Mouse (Mus musculus): ENCODE results near the gene Thoc6. TPM values are rescaled to one million over a fixed set of nuclear protein-coding genes. Genes with fewer than 3 reads are reported as not detected.
A peak's percentile ranks its signal among the peaks of the same experiment; 100 is the strongest.

Thoc6 gene
- polyA plus RNA-seq, 1 experiment from 2014 or later, result 49.6 TPM

DNA sequence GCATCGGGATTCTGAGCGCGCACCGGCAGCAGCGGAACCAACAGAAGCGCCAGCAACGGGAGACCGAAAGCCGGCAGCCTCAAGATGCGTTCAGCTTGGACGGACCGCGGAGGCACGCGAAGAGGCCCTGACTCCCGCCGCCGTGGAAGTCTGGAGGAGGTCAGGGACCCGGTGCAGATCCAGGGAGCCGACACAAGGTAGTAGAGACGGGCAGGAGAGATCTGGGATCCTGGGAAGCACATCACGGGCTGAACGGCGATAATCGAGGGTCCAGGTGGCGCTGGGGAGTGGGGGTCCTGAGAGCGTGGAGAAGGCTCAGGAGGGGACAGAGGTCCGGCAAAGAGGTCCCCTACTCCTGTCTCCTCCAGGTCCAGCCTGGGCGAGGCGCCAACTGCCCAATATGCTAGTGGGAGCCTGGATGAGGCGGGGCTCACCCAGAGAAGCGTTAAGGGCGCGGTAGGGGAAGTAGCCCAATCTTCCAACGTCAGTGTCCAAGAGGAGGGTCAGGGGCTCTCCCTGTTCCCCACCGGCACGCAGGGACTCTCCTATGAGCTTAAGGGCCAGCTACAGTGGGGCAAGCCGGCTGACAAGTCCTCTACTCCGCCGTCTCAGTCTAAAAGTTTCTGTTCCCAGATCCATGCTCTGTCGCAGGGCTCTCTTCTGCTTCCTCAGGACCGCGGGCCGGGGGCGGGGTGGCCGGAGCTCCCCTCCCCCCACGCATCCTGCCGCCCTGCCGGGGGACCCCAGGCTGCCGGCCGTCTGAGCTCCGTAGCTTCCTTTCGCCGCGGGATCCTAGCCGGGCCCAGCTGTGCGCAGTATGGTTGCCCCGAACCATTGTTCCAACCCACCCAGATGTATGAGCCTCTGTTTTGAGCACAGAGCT is 28.8 kb downstream of the Thoc6 start, which contains the start of gene Mmp25:
TSS of gene Mmp25 (minus strand) at position 665 of the 883 bp plus-strand sequence.
- H3K9ac ChIP-seq, result peak within 1 kb of the TSS; percentile 48
- peak; percentile 48 for DNase-seq
- TF ChIP-seq CTCF (IDR thresholded peaks at IDR 0.05; ENCODE audit: low read depth), result no peak
- ATAC-seq (ENCODE audit: insufficient read depth), result peak; percentile 59
- no peaks in the 10 kb centered on the region for H3K9me3 ChIP-seq (ENCODE audit: low read depth, low read length)
- WGBS, result under 1% methylated on average over 55 of the region's 58 CpGs
- H3K4me3 ChIP-seq (ENCODE audit: low read depth, low read length), result peak within 1 kb of the TSS; percentile 48
- peaks cover 19% of the 10 kb centered on the region for H3K27me3 ChIP-seq (ENCODE audit: insufficient read depth, low read length)
- no peaks in the 10 kb centered on the region for H3K36me3 ChIP-seq (ENCODE audit: insufficient read depth)
- peak within 1 kb of the TSS; percentile 87 for H3K4me2 ChIP-seq
- no peak within 1 kb of the TSS for H3K27ac ChIP-seq (ENCODE audit: low read depth)
- no peaks in the 10 kb centered on the region for H3K4me1 ChIP-seq (ENCODE audit: insufficient read depth)

DNA sequence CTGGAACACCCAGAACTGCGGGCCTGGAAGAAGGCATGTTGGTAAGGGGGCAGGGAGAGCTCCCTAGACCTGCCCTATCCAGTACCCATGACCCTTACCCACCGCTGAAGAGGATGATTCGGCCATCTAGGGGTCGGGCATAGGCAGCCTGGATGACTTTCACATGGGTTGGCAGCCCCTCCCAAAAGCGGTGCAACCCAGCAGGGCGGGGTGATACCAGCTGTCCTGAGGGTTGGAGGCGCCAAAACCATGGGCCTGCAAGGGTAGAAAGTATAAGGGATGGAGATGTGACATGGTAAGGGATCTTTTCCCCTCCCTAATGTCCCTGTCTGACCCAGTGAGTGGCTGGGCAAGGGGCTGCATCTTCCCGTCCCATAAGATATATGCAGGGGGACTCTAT is 42.4 kb downstream of the Thoc6 start:
- H3K36me3 ChIP-seq (ENCODE audit: insufficient read depth), result no peaks in the 10 kb centered on the region
- H3K4me2 ChIP-seq, result no peak overlapping the region
- DNase-seq, result no peak
- no peak overlapping the region for H3K4me3 ChIP-seq (ENCODE audit: low read depth, low read length)
- no peak for TF ChIP-seq CTCF (IDR thresholded peaks at IDR 0.05; ENCODE audit: low read depth)
- no peaks in the 10 kb centered on the region for H3K9me3 ChIP-seq (ENCODE audit: low read depth, low read length)
- ATAC-seq (ENCODE audit: insufficient read depth), result no peak
- no peaks in the 10 kb centered on the region for H3K4me1 ChIP-seq (ENCODE audit: insufficient read depth)
- H3K9ac ChIP-seq, result no peak overlapping the region
- no peaks in the 10 kb centered on the region for H3K27me3 ChIP-seq (ENCODE audit: insufficient read depth, low read length)
- no peak overlapping the region for H3K27ac ChIP-seq (ENCODE audit: low read depth)
- WGBS, result 74% methylated on average over 8 of the region's 8 CpGs

DNA sequence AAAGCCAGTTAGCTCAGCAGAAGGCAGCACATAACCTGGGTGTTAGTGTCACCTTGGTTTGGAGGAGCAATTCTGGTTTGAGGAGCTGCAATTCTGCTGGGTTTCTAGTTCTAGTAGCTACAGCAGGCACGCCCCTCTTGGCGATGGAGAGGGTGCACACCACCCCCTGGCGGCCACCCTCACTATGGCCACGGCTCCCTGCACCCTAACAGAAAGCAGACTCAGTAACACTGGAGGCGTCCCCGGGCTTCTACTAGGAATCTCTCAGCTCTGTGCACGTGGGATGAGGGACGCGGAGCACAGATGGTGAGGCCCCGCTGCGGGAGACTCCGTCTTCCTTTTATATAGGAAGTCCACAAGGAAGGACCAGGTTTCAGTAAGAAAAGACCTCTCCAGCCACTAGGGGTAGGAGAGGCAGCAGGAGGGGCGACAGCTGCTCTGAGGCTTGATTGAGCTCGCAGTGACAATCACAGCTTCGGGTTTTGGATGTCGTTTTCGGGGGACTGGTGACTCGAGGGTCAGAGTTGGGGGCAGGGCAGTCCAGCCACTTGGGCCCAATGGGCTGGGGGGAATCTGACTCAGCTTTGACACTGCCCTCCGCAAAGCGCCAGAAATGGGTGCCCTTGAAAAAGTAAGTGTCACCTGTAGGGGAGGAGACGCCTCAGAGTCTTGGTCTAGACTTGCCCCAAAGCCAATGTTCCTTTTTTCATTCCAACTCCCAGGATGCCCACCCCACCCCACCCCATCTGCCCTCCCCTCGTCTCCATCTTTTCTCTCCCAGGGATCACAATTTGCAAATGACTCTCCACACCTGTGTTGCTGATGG is 43.3 kb downstream of the Thoc6 start:
- H3K4me2 ChIP-seq, result peak overlapping the region; percentile 41
- no peak overlapping the region for H3K9ac ChIP-seq
- H3K36me3 ChIP-seq (ENCODE audit: insufficient read depth), result no peaks in the 10 kb centered on the region
- no peaks in the 10 kb centered on the region for H3K27me3 ChIP-seq (ENCODE audit: insufficient read depth, low read length)
- DNase-seq (peak; percentile 87), ATAC-seq (ENCODE audit: insufficient read depth) (peak; percentile 93)
- peak; percentile 91 for TF ChIP-seq CTCF (IDR thresholded peaks at IDR 0.05; ENCODE audit: low read depth)
- H3K27ac ChIP-seq (ENCODE audit: low read depth), result no peak overlapping the region
- H3K9me3 ChIP-seq (ENCODE audit: low read depth, low read length), result no peaks in the 10 kb centered on the region
- no peaks in the 10 kb centered on the region for H3K4me1 ChIP-seq (ENCODE audit: insufficient read depth)
- 16% methylated on average over 22 of the region's 22 CpGs for WGBS
- H3K4me3 ChIP-seq (ENCODE audit: low read depth, low read length), result no peak overlapping the region

DNA sequence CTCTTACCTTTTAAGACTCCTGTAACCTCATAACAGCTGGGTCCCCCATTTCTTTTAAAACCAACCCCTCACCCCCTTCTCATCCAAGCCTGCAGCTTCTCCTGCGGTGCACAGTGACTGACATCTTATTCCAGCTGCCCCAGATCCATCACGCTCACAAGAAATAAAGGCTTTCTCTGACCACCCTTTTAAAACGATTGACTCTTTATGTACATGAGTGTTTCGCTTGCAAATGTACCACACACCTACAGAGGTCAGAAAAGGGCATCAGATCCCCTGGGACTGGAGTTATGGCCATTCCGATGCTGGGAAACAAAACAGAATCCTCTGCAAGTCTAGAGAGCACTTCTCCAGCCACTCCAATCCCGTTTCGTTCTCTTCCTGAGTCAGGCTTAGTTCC is 45.9 kb downstream of the Thoc6 start:
- Histone ChIP-seq H3K9me3 (ENCODE audit: low read depth, low read length) (no peaks in the 10 kb centered on the region), H3K4me1 (ENCODE audit: insufficient read depth) (no peaks in the 10 kb centered on the region), H3K36me3 (ENCODE audit: insufficient read depth) (no peaks in the 10 kb centered on the region), H3K4me3 (ENCODE audit: low read depth, low read length) (no peak overlapping the region), H3K27me3 (ENCODE audit: insufficient read depth, low read length) (no peaks in the 10 kb centered on the region), H3K9ac (no peak overlapping the region), H3K27ac (ENCODE audit: low read depth) (no peak overlapping the region), H3K4me2 (no peak overlapping the region)
- ATAC-seq (ENCODE audit: insufficient read depth) (no peak), DNase-seq (no peak)
- 15% methylated on average over 7 of the region's 7 CpGs for WGBS
- TF ChIP-seq CTCF (IDR thresholded peaks at IDR 0.05; ENCODE audit: low read depth), result no peak

DNA sequence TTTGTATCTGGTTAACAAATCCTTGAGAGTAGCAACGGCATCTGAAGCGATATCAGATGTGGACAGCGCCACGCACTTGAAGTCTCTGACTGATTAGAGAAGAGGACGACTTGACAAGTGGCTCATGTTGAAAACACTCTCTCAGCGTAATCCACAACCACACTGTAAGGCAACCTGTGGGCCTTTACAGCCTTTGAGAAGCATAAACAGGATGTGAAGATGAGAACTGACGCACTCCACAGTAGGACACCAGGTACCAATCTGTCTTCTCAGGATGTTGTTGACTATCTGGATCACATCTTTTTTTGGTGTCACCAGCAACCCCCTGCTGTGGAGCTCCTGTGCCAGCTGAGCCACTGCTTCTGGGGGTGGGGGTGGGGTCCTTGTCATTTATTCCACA is 53.3 kb downstream of the Thoc6 start:
- ATAC-seq (ENCODE audit: insufficient read depth) (no peak), DNase-seq (no peak)
- no peak overlapping the region for H3K27ac ChIP-seq (ENCODE audit: low read depth)
- no peak overlapping the region for H3K4me2 ChIP-seq
- no peak for TF ChIP-seq CTCF (IDR thresholded peaks at IDR 0.05; ENCODE audit: low read depth)
- H3K4me1 ChIP-seq (ENCODE audit: insufficient read depth), result no peaks in the 10 kb centered on the region
- 0 out of 2 replicates have a peak, but pooled peaks cover 12% of the 10 kb centered on the region for H3K27me3 ChIP-seq (ENCODE audit: insufficient read depth, low read length)
- WGBS, result 51% methylated on average over 7 of the region's 7 CpGs
- H3K9me3 ChIP-seq (ENCODE audit: low read depth, low read length), result no peaks in the 10 kb centered on the region
- H3K4me3 ChIP-seq (ENCODE audit: low read depth, low read length), result no peak overlapping the region
- no peaks in the 10 kb centered on the region for H3K36me3 ChIP-seq (ENCODE audit: insufficient read depth)
- no peak overlapping the region for H3K9ac ChIP-seq

Other genes starting within 250 kb of the Thoc6 start
- not detected in 2 replicates for gene Vmn2r117, start 194.2 kb downstream of the Thoc6 start, polyA plus RNA-seq (2014; fragmentation: Nextera tagmentation; extraction: Ambion mirVana)
- 21.8 and 24.7 TPM in 2 replicates for gene Zfp213, start 109.6 kb downstream of the Thoc6 start, polyA plus RNA-seq (2014; fragmentation: Nextera tagmentation; extraction: Ambion mirVana)
- 12.3 and 15.6 TPM in 2 replicates for gene Zfp13, start 74.4 kb downstream of the Thoc6 start, polyA plus RNA-seq (2014; fragmentation: Nextera tagmentation; extraction: Ambion mirVana)
- 0.53 and 0.74 TPM in 2 replicates for gene Zscan10, start 73.0 kb downstream of the Thoc6 start, polyA plus RNA-seq (2014; fragmentation: Nextera tagmentation; extraction: Ambion mirVana)
- gene Mmp25, start 28.6 kb downstream of the Thoc6 start, polyA plus RNA-seq (2014; fragmentation: Nextera tagmentation; extraction: Ambion mirVana), result 0.31 and 0.86 TPM in 2 replicates
- 1.3 and 1.9 TPM in 2 replicates for gene Bicdl2, start 13.4 kb downstream of the Thoc6 start, polyA plus RNA-seq (2014; fragmentation: Nextera tagmentation; extraction: Ambion mirVana)
- 63.8 and 71.1 TPM in 2 replicates for gene Hcfc1r1, start 286 bp downstream of the Thoc6 start, polyA plus RNA-seq (2014; fragmentation: Nextera tagmentation; extraction: Ambion mirVana)
- gene Tnfrsf12a, start 3.6 kb upstream of the Thoc6 start, polyA plus RNA-seq (2014; fragmentation: Nextera tagmentation; extraction: Ambion mirVana), result 21.6 and 24.0 TPM in 2 replicates
- gene Cldn6, start 5.4 kb upstream of the Thoc6 start, polyA plus RNA-seq (2014; fragmentation: Nextera tagmentation; extraction: Ambion mirVana), result 207 and 219 TPM in 2 replicates
- 5.1 and 6.2 TPM in 2 replicates for gene Cldn9, start 10.1 kb upstream of the Thoc6 start, polyA plus RNA-seq (2014; fragmentation: Nextera tagmentation; extraction: Ambion mirVana)
- gene 1520401A03Rik, start 48.9 kb upstream of the Thoc6 start, polyA plus RNA-seq (2014; fragmentation: Nextera tagmentation; extraction: Ambion mirVana), result 0.17 TPM in 1 of 2 replicates, not detected in the other
- 68.4 and 79.0 TPM in 2 replicates for gene Pkmyt1, start 52.5 kb upstream of the Thoc6 start, polyA plus RNA-seq (2014; fragmentation: Nextera tagmentation; extraction: Ambion mirVana)
- 35.8 TPM in 2 replicates for gene Paqr4, start 67.0 kb upstream of the Thoc6 start, polyA plus RNA-seq (2014; fragmentation: Nextera tagmentation; extraction: Ambion mirVana)
- not detected in 2 replicates for gene Kremen2, start 72.0 kb upstream of the Thoc6 start, polyA plus RNA-seq (2014; fragmentation: Nextera tagmentation; extraction: Ambion mirVana)
- 64.9 and 73.4 TPM in 2 replicates for gene Flywch1, start 97.7 kb upstream of the Thoc6 start, polyA plus RNA-seq (2014; fragmentation: Nextera tagmentation; extraction: Ambion mirVana)
- gene Flywch2, start 112.2 kb upstream of the Thoc6 start, polyA plus RNA-seq (2014; fragmentation: Nextera tagmentation; extraction: Ambion mirVana), result 28.4 and 29.3 TPM in 2 replicates
- gene Srrm2, start 116.7 kb upstream of the Thoc6 start, polyA plus RNA-seq (2014; fragmentation: Nextera tagmentation; extraction: Ambion mirVana), result 429 and 491 TPM in 2 replicates
- gene Elob, start 155.3 kb upstream of the Thoc6 start, polyA plus RNA-seq (2014; fragmentation: Nextera tagmentation; extraction: Ambion mirVana), result 1,057 and 1,075 TPM in 2 replicates
- not detected in 2 replicates for gene Prss33, start 162.2 kb upstream of the Thoc6 start, polyA plus RNA-seq (2014; fragmentation: Nextera tagmentation; extraction: Ambion mirVana)
- not detected in 2 replicates for gene Prss32, start 170.0 kb upstream of the Thoc6 start, polyA plus RNA-seq (2014; fragmentation: Nextera tagmentation; extraction: Ambion mirVana)
- 1.0 and 1.4 TPM in 2 replicates for gene Prss41, start 170.3 kb upstream of the Thoc6 start, polyA plus RNA-seq (2014; fragmentation: Nextera tagmentation; extraction: Ambion mirVana)
- not detected in 2 replicates for gene Prss21, start 194.2 kb upstream of the Thoc6 start, polyA plus RNA-seq (2014; fragmentation: Nextera tagmentation; extraction: Ambion mirVana)
- 1.0 TPM in 1 of 2 replicates, not detected in the other for gene Dcpp1, start 207.0 kb upstream of the Thoc6 start, polyA plus RNA-seq (2014; fragmentation: Nextera tagmentation; extraction: Ambion mirVana)
- not detected in 2 replicates for gene Dcpp2, start 207.0 kb upstream of the Thoc6 start, polyA plus RNA-seq (2014; fragmentation: Nextera tagmentation; extraction: Ambion mirVana)
- gene Dcpp3, start 243.6 kb upstream of the Thoc6 start, polyA plus RNA-seq (2014; fragmentation: Nextera tagmentation; extraction: Ambion mirVana), result 2.2 TPM in 2 replicates

All from lung, embryonic 14.5 days (tissue).